Mouse (Mus musculus): ENCODE results near the gene Ing4. TPM values are rescaled to one million over a fixed set of nuclear protein-coding genes. Genes with fewer than 3 reads are reported as not detected.

Ing4 gene
- polyA plus RNA-seq, 1 experiment from 2014 or later: 65.4 TPM

DNA sequence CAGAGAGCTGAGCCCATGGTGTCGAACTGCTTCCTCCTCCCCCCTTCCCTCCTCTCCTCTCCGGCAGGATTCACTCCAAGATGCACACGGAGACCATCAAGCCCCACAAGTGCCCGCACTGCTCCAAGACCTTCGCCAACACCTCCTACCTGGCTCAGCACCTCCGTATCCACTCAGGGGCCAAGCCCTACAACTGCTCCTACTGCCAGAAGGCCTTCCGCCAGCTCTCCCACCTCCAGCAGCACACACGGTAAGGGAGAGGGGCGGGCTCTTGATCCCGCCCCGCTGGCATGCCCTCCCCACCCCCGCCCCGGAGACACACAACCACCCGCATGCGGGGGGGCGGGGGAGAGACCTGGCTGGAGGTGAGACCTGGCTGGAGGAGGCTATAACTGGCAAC, 8.0 kb upstream of the Ing4 start:
- Histone ChIP-seq H3K4me1 (replicated peaks; ENCODE audit: control insufficient read depth, insufficient read depth, low read length) (no peaks in the 10 kb centered on the region), H3K4me3 (ENCODE audit: low read depth, low read length) (no peak overlapping the region), H3K9ac (ENCODE audit: low read depth, low read length) (no peak overlapping the region), H3K27ac (ENCODE audit: low read depth, low read length) (no peak overlapping the region), H3K9me3 (ENCODE audit: control insufficient read depth) (no peaks in the 10 kb centered on the region), H3K4me2 (replicated peaks; ENCODE audit: low read depth) (no peak overlapping the region), H3K27me3 (replicated peaks; ENCODE audit: control insufficient read depth, insufficient read depth, low read length) (no peaks in the 10 kb centered on the region), H3K36me3 (ENCODE audit: control insufficient read depth, insufficient read depth) (peaks cover 59% of the 10 kb centered on the region)
- WGBS: 90% methylated on average over 16 of the region's 16 CpGs
- no peak for ATAC-seq
- TF ChIP-seq CTCF (IDR thresholded peaks at IDR 0.05; ENCODE audit: low read depth): no peak

DNA sequence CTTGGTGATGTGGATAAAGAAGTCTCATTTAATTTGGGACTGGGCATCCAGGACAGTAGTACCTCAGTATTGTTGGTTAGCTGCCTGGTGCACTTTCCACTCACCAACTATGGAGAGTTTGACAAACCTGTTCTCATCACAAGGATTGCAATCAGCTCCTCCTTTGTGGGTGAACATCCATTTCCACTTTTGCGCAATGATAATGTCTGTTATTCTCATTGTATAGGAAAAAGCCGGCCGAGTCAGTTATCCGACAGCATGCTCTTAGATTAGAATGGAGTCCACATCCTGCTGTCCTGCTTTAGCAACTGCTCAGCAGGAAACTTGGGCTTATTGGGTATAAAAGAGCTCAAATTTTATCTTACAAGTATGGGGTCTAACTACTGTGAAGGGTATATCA, 894 bp upstream of the Ing4 start:
- no peak overlapping the region for H3K4me3 ChIP-seq (ENCODE audit: low read depth, low read length)

DNA sequence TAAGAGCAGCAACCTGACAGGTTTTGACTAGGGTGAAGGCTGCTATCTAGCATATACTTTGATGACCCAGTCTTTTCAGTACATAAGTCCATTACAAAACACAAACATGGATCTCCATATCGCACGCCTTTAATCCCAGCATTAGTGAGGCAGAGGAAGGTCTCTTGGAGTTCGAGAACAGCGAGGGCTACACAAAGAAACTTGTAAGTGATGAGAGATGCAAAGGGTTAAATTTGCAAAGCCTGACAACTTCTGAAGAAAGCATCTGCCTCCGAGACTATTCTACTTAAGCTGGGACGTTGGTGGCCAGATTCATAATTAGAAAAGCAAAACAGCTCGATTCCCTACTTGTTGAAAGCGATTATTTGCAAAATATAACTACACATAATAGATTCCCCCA, 429 bp upstream of the Ing4 start:
- ATAC-seq: 0 out of 2 replicates have a peak, but pooled peaks have one; percentile 12
- Histone ChIP-seq H3K9me3 (ENCODE audit: control insufficient read depth) (no peaks in the 10 kb centered on the region), H3K9ac (ENCODE audit: low read depth, low read length) (no peak overlapping the region), H3K4me1 (replicated peaks; ENCODE audit: control insufficient read depth, insufficient read depth, low read length) (no peaks in the 10 kb centered on the region), H3K4me2 (replicated peaks; ENCODE audit: low read depth) (peak overlapping the region; percentile 66), H3K36me3 (ENCODE audit: control insufficient read depth, insufficient read depth) (peaks cover 35% of the 10 kb centered on the region), H3K4me3 (ENCODE audit: low read depth, low read length) (peak overlapping the region; percentile 72), H3K27me3 (replicated peaks; ENCODE audit: control insufficient read depth, insufficient read depth, low read length) (no peaks in the 10 kb centered on the region), H3K27ac (ENCODE audit: low read depth, low read length) (no peak overlapping the region)
- TF ChIP-seq CTCF (IDR thresholded peaks at IDR 0.05; ENCODE audit: low read depth): no peak
- WGBS: 5% methylated on average over 8 of the region's 8 CpGs

More for the DNA sequence above, 894 bp upstream of the Ing4 start:
- Histone ChIP-seq H3K4me1 (replicated peaks; ENCODE audit: control insufficient read depth, insufficient read depth, low read length) (no peaks in the 10 kb centered on the region), H3K36me3 (ENCODE audit: control insufficient read depth, insufficient read depth) (peaks cover 35% of the 10 kb centered on the region), H3K9ac (ENCODE audit: low read depth, low read length) (no peak overlapping the region), H3K4me2 (replicated peaks; ENCODE audit: low read depth) (peak overlapping the region; percentile 66), H3K27me3 (replicated peaks; ENCODE audit: control insufficient read depth, insufficient read depth, low read length) (no peaks in the 10 kb centered on the region), H3K9me3 (ENCODE audit: control insufficient read depth) (no peaks in the 10 kb centered on the region), H3K27ac (ENCODE audit: low read depth, low read length) (no peak overlapping the region)
- no peak for TF ChIP-seq CTCF (IDR thresholded peaks at IDR 0.05; ENCODE audit: low read depth)
- no peak for ATAC-seq
- WGBS: 94% methylated on average over 4 of the region's 4 CpGs

DNA sequence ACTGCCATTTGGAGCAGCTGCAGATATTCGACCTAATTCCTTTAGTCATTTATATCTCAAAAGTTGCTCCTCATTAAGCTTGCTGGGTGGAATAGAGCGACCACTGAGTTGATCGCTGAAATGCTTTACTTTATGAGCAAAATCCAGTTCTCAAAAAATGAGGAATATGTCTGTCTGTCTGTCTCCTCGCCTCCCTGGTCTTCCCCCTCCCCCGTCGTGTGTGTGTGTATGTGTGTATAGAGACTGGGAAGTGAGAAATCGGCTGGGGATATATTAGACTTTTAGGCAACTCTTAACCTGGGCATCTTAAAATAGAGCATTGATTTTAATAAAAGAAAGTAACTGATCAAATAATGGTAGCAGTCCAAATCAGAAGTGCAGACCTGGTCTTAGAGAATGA, 661 bp downstream of the Ing4 start:
- Histone ChIP-seq H3K4me2 (replicated peaks; ENCODE audit: low read depth) (peak overlapping the region; percentile 66), H3K4me3 (ENCODE audit: low read depth, low read length) (peak overlapping the region; percentile 72), H3K9ac (ENCODE audit: low read depth, low read length) (peak overlapping the region; percentile 62), H3K27ac (ENCODE audit: low read depth, low read length) (peak overlapping the region; percentile 62; the same call in 1 of the 2 replicates), H3K4me1 (replicated peaks; ENCODE audit: control insufficient read depth, insufficient read depth, low read length) (no peaks in the 10 kb centered on the region), H3K9me3 (ENCODE audit: control insufficient read depth) (no peaks in the 10 kb centered on the region), H3K36me3 (ENCODE audit: control insufficient read depth, insufficient read depth) (peaks cover 37% of the 10 kb centered on the region), H3K27me3 (replicated peaks; ENCODE audit: control insufficient read depth, insufficient read depth, low read length) (no peaks in the 10 kb centered on the region)
- ATAC-seq: no peak
- no peak for TF ChIP-seq CTCF (IDR thresholded peaks at IDR 0.05; ENCODE audit: low read depth)
- 11% methylated on average over 7 of the region's 7 CpGs for WGBS

DNA sequence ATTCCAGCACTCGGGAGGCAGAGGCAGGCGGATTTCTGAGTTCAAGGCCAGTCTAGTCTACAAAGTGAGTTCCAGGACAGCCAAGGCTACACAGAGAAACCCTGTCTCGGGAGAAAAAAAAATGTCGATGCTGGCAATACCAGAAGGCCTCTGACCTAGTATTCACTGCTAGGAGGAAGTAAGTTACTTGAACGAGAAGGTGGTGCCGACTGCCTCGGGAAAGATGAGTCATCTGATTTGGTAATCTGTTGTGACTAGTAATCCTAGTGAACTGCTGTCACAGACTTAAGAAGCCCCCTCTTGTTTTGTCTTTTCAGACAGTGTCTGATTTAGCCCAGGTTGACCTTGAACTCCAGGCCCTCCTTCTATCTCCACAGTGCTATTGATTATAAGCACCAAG, 1.5 kb downstream of the Ing4 start:
- Histone ChIP-seq H3K27me3 (replicated peaks; ENCODE audit: control insufficient read depth, insufficient read depth, low read length) (no peaks in the 10 kb centered on the region), H3K4me1 (replicated peaks; ENCODE audit: control insufficient read depth, insufficient read depth, low read length) (no peaks in the 10 kb centered on the region), H3K9ac (ENCODE audit: low read depth, low read length) (no peak overlapping the region), H3K36me3 (ENCODE audit: control insufficient read depth, insufficient read depth) (peaks cover 35% of the 10 kb centered on the region), H3K4me3 (ENCODE audit: low read depth, low read length) (no peak overlapping the region; the same call in 1 of the 2 replicates), H3K4me2 (replicated peaks; ENCODE audit: low read depth) (peak overlapping the region; percentile 66), H3K27ac (ENCODE audit: low read depth, low read length) (peak overlapping the region; percentile 62), H3K9me3 (ENCODE audit: control insufficient read depth) (no peaks in the 10 kb centered on the region)
- 47% methylated on average over 7 of the region's 7 CpGs for WGBS
- TF ChIP-seq CTCF (IDR thresholded peaks at IDR 0.05; ENCODE audit: low read depth): no peak
- peak; percentile 43 for ATAC-seq

DNA sequence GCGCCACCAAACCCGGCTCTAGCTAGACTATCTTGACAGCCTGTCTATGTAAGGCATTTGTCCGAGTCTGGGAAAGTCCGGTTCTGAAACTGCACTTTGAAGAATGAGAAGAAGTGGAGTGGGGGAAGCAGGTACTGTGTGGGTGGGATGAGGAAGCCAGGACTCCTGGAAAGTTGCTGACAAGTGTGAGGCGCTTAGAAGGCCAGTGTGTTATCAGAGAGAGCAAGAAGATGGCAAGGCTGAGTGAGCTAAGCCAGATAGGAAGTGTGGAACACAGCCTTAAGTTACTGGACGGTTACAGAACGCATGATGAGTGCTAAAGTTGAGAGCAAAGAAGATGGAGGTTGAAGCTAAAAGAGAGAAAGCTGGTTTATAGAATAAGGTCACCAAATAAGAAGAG, 2.5 kb downstream of the Ing4 start:
- TF ChIP-seq CTCF (IDR thresholded peaks at IDR 0.05; ENCODE audit: low read depth): no peak
- no peaks in the 10 kb centered on the region for H3K27me3 ChIP-seq (replicated peaks; ENCODE audit: control insufficient read depth, insufficient read depth, low read length)
- H3K9me3 ChIP-seq (ENCODE audit: control insufficient read depth): no peaks in the 10 kb centered on the region
- WGBS: 92% methylated on average over 7 of the region's 7 CpGs
- H3K9ac ChIP-seq (ENCODE audit: low read depth, low read length): no peak overlapping the region
- H3K4me1 ChIP-seq (replicated peaks; ENCODE audit: control insufficient read depth, insufficient read depth, low read length): no peaks in the 10 kb centered on the region
- no peak for ATAC-seq
- peaks cover 34% of the 10 kb centered on the region for H3K36me3 ChIP-seq (ENCODE audit: control insufficient read depth, insufficient read depth)
- no peak overlapping the region for H3K4me2 ChIP-seq (replicated peaks; ENCODE audit: low read depth)
- H3K4me3 ChIP-seq (ENCODE audit: low read depth, low read length): no peak overlapping the region
- no peak overlapping the region for H3K27ac ChIP-seq (ENCODE audit: low read depth, low read length)

DNA sequence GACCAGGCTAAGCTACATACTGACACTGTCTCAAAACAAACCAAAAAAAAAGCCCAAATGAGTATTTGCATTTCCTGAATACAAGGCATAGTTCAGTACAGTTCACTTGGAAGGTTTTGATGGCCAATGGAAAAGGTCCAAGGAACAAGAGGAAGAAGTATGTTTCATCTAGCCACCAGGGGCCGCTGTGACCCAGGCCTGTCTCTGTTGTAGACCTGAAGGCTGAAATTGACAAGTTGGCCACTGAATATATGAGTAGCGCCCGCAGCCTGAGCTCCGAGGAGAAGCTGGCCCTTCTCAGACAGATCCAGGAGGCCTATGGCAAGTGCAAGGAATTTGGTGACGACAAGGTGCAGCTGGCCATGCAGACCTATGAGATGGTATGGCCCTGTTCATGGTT, 7.1 kb downstream of the Ing4 start:
- Histone ChIP-seq H3K36me3 (ENCODE audit: control insufficient read depth, insufficient read depth) (peaks cover 72% of the 10 kb centered on the region), H3K27ac (ENCODE audit: low read depth, low read length) (no peak overlapping the region), H3K9me3 (ENCODE audit: control insufficient read depth) (no peaks in the 10 kb centered on the region), H3K4me1 (replicated peaks; ENCODE audit: control insufficient read depth, insufficient read depth, low read length) (no peaks in the 10 kb centered on the region), H3K9ac (ENCODE audit: low read depth, low read length) (no peak overlapping the region), H3K4me2 (replicated peaks; ENCODE audit: low read depth) (no peak overlapping the region), H3K27me3 (replicated peaks; ENCODE audit: control insufficient read depth, insufficient read depth, low read length) (no peaks in the 10 kb centered on the region), H3K4me3 (ENCODE audit: low read depth, low read length) (no peak overlapping the region)
- ATAC-seq: peak; percentile 36; the same call in 1 of the 2 replicates
- TF ChIP-seq CTCF (IDR thresholded peaks at IDR 0.05; ENCODE audit: low read depth): peak; percentile 97
- WGBS: 35% methylated on average over 5 of the region's 5 CpGs
